Mouse (Mus musculus): ENCODE measurements around the gene Polr3gl. TPM values are rescaled to one million over a fixed set of nuclear protein-coding genes. Genes with fewer than 3 reads are reported as not detected.

Gene Polr3gl
- polyA plus RNA-seq, 1 experiment from 2014 or later, result 52.1 TPM

GRCm38 (mm10) chr3:96596228-96596707 lies 2.3 kb upstream of the Polr3gl start, which contains the start of gene Ankrd34a:
Ankrd34a (plus strand) TSS chr3:96596636.
- Histone ChIP-seq H3K4me1 (peaks cover 47% of the 10 kb centered on the region), H3K4me2 (replicated peaks) (peak within 1 kb of the TSS; percentile 96), H3K36me3 (no peaks in the 10 kb centered on the region), H3K9ac (peak within 1 kb of the TSS; percentile 63), H3K4me3 (peak within 1 kb of the TSS; percentile 47), H3K9me3 (no peaks in the 10 kb centered on the region), H3K27me3 (peaks cover 17% of the 10 kb centered on the region), H3K27ac (peak within 1 kb of the TSS; percentile 64; the same call in 1 of the 2 replicates)
- no peak for ATAC-seq (ENCODE audit: insufficient number of reproducible peaks, insufficient read depth, low FRiP score, low TSS enrichment)
- under 1% methylated on average over 23 of the region's 23 CpGs for WGBS

DNA sequence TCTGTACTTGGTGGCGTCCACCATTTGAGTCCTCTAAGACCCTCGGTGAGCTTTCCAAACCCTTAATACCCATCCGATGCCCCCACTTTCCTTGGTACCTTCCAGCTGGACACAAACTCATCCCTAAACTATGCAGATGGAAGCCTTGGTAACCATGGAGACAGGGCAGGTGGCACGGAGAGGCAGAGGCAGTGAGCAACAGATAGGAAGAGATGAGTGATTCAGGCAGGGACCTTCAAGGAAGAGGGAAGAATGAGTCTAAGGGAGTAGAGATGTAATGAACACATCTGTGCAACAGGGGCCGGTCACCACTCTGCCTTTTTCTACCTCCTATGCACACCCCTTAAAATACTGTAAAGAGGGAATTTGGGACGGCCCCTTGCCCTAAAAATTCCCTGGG lies 1.7 kb upstream of the Polr3gl start:
- Histone ChIP-seq H3K9me3 (no peaks in the 10 kb centered on the region), H3K27me3 (peaks cover 17% of the 10 kb centered on the region), H3K4me3 (0 out of 2 replicates have a peak overlapping the region, but pooled peaks have one; percentile 47), H3K4me2 (replicated peaks) (peak overlapping the region; percentile 96), H3K36me3 (no peaks in the 10 kb centered on the region), H3K4me1 (peaks cover 47% of the 10 kb centered on the region), H3K9ac (no peak overlapping the region; the same call in 1 of the 2 replicates), H3K27ac (no peak overlapping the region)
- no peak for ATAC-seq (ENCODE audit: insufficient number of reproducible peaks, insufficient read depth, low FRiP score, low TSS enrichment)
- 24% methylated on average over 6 of the region's 6 CpGs for WGBS

DNA sequence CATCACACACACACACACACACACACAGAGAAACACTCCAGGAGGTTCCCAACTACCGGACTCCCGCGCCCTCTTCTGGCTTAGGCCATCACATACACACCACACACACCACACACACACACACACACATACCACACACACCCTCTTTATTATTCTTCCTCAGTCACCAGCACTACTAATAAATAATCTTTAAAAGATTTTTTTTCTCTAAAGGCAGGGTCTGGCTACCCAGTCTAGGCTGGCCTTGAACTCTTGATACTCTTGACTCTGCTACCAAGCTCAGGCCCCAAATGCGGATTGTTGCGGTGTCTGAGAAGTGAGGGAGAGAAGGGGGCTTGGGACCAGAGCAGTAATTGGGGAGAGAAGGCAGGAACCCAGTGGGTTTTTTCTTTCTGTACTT lies 870 bp upstream of the Polr3gl start:
- Histone ChIP-seq H3K27ac (no peak overlapping the region), H3K4me3 (no peak overlapping the region), H3K4me1 (peaks cover 40% of the 10 kb centered on the region), H3K36me3 (no peaks in the 10 kb centered on the region), H3K9me3 (no peaks in the 10 kb centered on the region), H3K27me3 (peaks cover 17% of the 10 kb centered on the region), H3K9ac (no peak overlapping the region), H3K4me2 (replicated peaks) (no peak overlapping the region)
- WGBS, result 74% methylated on average over 5 of the region's 5 CpGs
- ATAC-seq (ENCODE audit: insufficient number of reproducible peaks, insufficient read depth, low FRiP score, low TSS enrichment), result no peak

DNA sequence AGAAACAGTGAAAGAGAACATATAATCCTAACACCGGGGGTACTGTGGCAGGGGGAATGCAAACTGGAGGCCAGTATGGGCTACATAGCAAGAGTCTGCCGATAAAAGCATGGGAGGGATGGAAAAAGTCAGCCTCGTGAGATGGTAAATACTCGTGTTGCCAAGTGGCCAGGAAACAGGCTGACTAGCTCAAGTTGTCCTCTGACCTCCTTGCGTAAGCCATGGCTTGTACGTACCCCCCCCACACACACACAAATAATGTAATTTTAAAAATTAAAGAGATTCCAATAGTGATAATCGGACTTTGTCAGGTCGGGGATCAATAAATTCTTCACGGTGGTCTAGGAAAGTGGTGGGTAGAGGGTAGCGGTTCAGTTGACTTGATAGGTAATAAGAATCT lies 607 bp downstream of the Polr3gl start:
- Histone ChIP-seq H3K27ac (peak overlapping the region; percentile 70; the same call in 1 of the 2 replicates), H3K4me2 (replicated peaks) (peak overlapping the region; percentile 72), H3K4me3 (peak overlapping the region; percentile 56), H3K4me1 (peaks cover 34% of the 10 kb centered on the region), H3K9me3 (no peaks in the 10 kb centered on the region), H3K9ac (peak overlapping the region; percentile 61), H3K27me3 (peaks cover 12% of the 10 kb centered on the region), H3K36me3 (no peaks in the 10 kb centered on the region)
- under 1% methylated on average over 10 of the region's 10 CpGs for WGBS
- ATAC-seq (ENCODE audit: insufficient number of reproducible peaks, insufficient read depth, low FRiP score, low TSS enrichment), result no peak

DNA sequence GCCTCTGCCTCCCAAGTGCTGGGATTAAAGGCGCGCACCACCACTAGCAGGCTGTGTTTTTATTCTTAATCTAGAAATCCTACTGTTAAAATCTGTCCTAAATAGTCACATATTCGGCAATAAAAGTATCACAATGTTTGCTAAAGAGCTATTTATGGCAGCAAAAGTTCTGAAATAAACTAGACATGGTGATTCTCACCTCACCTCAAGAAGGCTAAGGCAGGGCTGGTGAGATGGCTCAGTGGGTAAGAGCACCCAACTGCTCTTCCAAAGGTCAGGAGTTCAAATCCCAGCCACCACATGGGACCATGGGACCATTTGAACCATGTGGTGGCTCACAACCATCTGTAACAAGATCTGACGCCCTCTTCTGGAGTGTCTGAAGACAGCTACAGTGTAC lies 3.3 kb downstream of the Polr3gl start:
- H3K36me3 ChIP-seq, result no peaks in the 10 kb centered on the region
- no peak overlapping the region for H3K4me2 ChIP-seq (replicated peaks)
- no peak overlapping the region for H3K9ac ChIP-seq
- no peak overlapping the region for H3K27ac ChIP-seq
- H3K9me3 ChIP-seq, result no peaks in the 10 kb centered on the region
- H3K4me3 ChIP-seq, result no peak overlapping the region
- peaks cover 9% of the 10 kb centered on the region for H3K27me3 ChIP-seq
- 82% methylated on average over 4 of the region's 4 CpGs for WGBS
- peaks cover 12% of the 10 kb centered on the region for H3K4me1 ChIP-seq
- no peak for ATAC-seq (ENCODE audit: insufficient number of reproducible peaks, insufficient read depth, low FRiP score, low TSS enrichment)

DNA sequence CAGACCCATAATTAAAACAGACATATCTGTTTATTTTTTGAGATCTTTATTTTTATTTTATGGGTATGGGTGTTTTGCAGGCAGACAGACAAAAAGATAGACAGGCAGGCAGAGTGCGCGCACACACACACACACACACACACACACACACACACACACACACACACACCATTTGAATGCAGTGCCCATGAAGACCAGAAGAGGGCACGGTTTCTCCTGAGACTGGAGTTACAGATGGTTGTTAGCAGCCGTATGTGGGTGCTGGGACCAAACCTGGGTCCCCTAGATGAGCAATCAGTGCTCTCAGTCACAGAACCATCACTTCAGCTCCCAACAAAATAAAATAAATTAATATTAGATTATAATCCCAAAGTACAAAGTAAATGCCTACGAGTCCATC lies 10.6 kb downstream of the Polr3gl start:
- ATAC-seq (ENCODE audit: insufficient number of reproducible peaks, insufficient read depth, low FRiP score, low TSS enrichment), result no peak
- Histone ChIP-seq H3K4me1 (peaks cover 4% of the 10 kb centered on the region; the same call in 1 of the 2 replicates), H3K4me2 (replicated peaks) (no peak overlapping the region), H3K9me3 (no peaks in the 10 kb centered on the region), H3K9ac (no peak overlapping the region), H3K4me3 (no peak overlapping the region), H3K27me3 (no peaks in the 10 kb centered on the region), H3K36me3 (no peaks in the 10 kb centered on the region), H3K27ac (no peak overlapping the region)
- 90% methylated on average over 5 of the region's 5 CpGs for WGBS

DNA sequence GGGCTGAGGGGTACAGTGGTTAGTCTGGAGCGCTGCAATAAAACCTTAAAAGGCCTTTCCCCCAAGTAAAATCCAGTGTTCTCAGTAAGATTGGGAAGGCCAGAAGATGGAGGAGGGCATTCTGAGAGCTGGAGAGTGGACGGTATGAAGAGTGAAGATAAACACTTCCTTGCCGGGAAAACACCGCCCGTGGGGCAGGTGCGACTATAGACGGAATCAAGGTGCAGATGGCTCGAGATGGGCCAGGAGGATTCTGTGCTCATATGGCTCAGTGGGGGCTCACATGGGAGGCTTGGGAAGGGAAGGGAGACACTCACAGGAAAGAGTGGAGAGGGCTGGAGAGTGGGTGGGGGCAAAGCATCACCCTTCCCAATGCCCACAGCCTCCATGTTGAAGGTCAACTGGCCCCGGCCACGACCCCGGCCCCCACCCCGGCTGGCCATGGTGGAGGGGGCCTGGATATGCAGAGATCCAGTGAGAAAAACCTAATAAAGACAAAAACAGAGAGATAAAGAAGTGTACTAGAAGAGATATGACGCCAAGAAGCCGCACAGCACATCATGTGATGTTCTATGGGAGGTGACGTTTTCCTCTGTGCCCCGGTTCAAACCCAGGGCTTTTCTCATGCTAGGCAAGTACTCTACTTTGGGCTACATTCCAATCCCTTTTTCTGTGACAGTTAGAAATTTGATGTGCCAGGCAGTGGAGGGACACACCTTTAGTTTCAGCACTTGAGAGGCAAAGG lies 12.0 kb downstream of the Polr3gl start:
- no peak overlapping the region for H3K9ac ChIP-seq

GRCm38 (mm10) chr3:96581141-96581540 lies 12.8 kb downstream of the Polr3gl start:
- Histone ChIP-seq H3K27ac (no peak overlapping the region), H3K4me1 (peaks cover 16% of the 10 kb centered on the region), H3K4me2 (replicated peaks) (peak overlapping the region; percentile 49), H3K9ac (no peak overlapping the region), H3K4me3 (no peak overlapping the region), H3K36me3 (no peaks in the 10 kb centered on the region), H3K9me3 (no peaks in the 10 kb centered on the region), H3K27me3 (no peaks in the 10 kb centered on the region)
- WGBS, result 52% methylated on average over 6 of the region's 6 CpGs
- no peak for ATAC-seq (ENCODE audit: insufficient number of reproducible peaks, insufficient read depth, low FRiP score, low TSS enrichment)

More for the DNA sequence above, 12.0 kb downstream of the Polr3gl start:
- ATAC-seq (ENCODE audit: insufficient number of reproducible peaks, insufficient read depth, low FRiP score, low TSS enrichment), result no peak
- Histone ChIP-seq H3K36me3 (no peaks in the 10 kb centered on the region), H3K4me3 (no peak overlapping the region), H3K9me3 (no peaks in the 10 kb centered on the region), H3K4me2 (replicated peaks) (no peak overlapping the region), H3K4me1 (peaks cover 9% of the 10 kb centered on the region), H3K27ac (no peak overlapping the region), H3K27me3 (no peaks in the 10 kb centered on the region)
- WGBS, result 82% methylated on average over 16 of the region's 16 CpGs

DNA sequence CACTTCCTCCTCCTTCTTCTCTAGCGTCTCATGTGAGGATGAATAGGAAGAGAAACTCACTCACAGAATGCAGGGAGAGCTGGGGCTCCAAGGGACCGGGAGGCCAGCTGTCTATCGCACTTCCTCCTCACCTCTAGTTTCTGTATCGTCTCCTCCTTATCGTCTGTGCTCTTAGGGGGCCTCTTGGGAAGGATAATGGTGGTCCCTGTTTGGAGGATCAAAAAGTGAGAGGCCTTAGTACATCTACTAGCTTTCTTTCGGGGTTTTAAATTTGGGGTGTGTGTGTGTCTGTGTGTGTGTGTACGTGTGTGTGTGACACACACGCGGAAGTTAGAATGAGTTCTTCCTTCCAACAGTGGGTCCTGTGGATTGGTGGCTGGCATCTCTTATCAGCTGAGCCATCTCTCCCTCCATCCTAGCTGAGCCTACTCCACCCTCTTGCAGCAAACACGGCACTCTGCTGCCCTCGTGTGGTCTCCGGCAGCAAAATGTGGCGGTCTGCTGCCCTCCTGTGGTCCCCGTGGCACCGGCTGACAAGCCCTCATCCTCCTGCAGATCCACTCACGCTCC lies 14.0 kb downstream of the Polr3gl start:
- ATAC-seq (ENCODE audit: insufficient number of reproducible peaks, insufficient read depth, low FRiP score, low TSS enrichment), result peak; percentile 35; the same call in 1 of the 2 replicates
- no peaks in the 10 kb centered on the region for H3K9me3 ChIP-seq
- H3K4me3 ChIP-seq, result peak overlapping the region; percentile 12; the same call in 1 of the 2 replicates
- 13% methylated on average over 16 of the region's 16 CpGs for WGBS
- no peaks in the 10 kb centered on the region for H3K27me3 ChIP-seq
- H3K4me1 ChIP-seq, result peaks cover 16% of the 10 kb centered on the region
- no peak overlapping the region for H3K27ac ChIP-seq
- peak overlapping the region; percentile 49 for H3K4me2 ChIP-seq (replicated peaks)
- 0 out of 2 replicates have a peak overlapping the region, but pooled peaks have one; percentile 17 for H3K9ac ChIP-seq
- H3K36me3 ChIP-seq, result no peaks in the 10 kb centered on the region

DNA sequence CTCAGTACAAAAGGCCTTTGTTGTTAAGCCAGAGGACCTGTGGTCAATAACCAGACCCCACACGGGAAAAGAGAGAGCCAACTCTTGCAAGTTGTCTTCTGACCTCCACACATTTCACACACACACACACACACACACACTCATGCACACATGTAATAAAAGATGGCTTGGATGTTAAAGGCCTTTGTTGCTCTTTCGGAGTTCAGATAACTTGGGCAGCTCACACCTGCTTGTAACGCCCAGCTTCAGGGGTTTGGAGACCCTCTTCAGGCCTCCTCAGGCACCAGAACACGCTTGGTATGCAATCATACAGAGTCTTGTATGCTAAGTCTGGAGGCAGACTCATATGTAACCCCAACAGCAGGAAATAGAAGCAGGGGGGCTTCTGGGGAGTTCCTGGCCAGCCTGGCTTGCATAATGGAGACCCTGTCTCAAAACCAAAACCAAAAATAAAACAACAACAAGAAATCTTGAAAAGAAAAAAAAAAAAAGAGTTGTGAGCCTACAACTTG lies 14.7 kb downstream of the Polr3gl start:
- H3K36me3 ChIP-seq, result no peaks in the 10 kb centered on the region
- no peak for ATAC-seq (ENCODE audit: insufficient number of reproducible peaks, insufficient read depth, low FRiP score, low TSS enrichment)
- no peak overlapping the region for H3K4me2 ChIP-seq (replicated peaks)
- no peak overlapping the region for H3K4me3 ChIP-seq
- no peak overlapping the region for H3K27ac ChIP-seq
- H3K4me1 ChIP-seq, result peaks cover 16% of the 10 kb centered on the region
- H3K9me3 ChIP-seq, result no peaks in the 10 kb centered on the region
- H3K9ac ChIP-seq, result no peak overlapping the region
- no peaks in the 10 kb centered on the region for H3K27me3 ChIP-seq
- WGBS, result 80% methylated on average over 4 of the region's 4 CpGs

GRCm38 (mm10) chr3:96578561-96579238 lies 15.3 kb downstream of the Polr3gl start:
- H3K27ac ChIP-seq, result no peak overlapping the region
- no peak overlapping the region for H3K4me2 ChIP-seq (replicated peaks)
- H3K27me3 ChIP-seq, result no peaks in the 10 kb centered on the region
- 77% methylated on average over 12 of the region's 12 CpGs for WGBS
- no peaks in the 10 kb centered on the region for H3K9me3 ChIP-seq
- no peak overlapping the region for H3K9ac ChIP-seq
- H3K4me3 ChIP-seq, result no peak overlapping the region
- H3K36me3 ChIP-seq, result no peaks in the 10 kb centered on the region
- no peak for ATAC-seq (ENCODE audit: insufficient number of reproducible peaks, insufficient read depth, low FRiP score, low TSS enrichment)
- peaks cover 19% of the 10 kb centered on the region for H3K4me1 ChIP-seq

Measured in embryonic facial prominence, embryonic 12.5 days (tissue).